Mouse (Mus musculus) E14TG2a.4 (cell line): Measurements from ENCODE around the gene Hnrnpul1.

ENCODE experiments used
- CTCF ChIP-seq: conservative IDR thresholded peaks from 2 replicates; pipeline ENCODE4 v1.5.1; 2014; ENCODE audit warnings: low read length
- NANOG ChIP-seq: IDR thresholded peaks from 2 replicates; pipeline ENCODE4 v1.6.1; 2014; ENCODE audit warnings: borderline replicate concordance, low read length, mixed read lengths

- TF ChIP-seq CTCF (no peak), NANOG (no peak)
Observed at GRCm38 (mm10) chr7:25780021-25780420, 25.5 kb upstream of the Hnrnpul1 start.
